Mouse (Mus musculus): Measurements from ENCODE around the gene Shisa4.

The Shisa4 gene

DNA sequence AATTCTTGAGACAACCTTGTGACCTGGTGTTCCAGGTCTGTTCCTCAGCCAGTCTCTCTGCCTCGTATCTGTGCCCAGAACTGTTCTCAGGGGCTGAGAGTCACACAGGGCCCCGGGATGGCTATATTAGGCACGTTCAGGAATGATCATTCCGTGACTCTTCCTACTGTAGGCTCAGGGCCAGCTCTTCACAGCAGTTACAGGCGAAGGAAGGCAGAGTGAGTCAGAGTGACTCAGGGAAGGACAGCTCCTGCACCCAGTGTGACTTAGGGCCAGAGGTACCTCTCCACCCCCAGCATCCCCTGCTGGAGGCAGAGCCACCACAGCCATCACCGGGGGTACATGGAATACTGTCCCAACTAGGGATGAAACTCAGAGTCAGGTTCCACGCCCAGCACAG is 8.0 kb downstream of the Shisa4 start:
- no peak for DNase-seq (ENCODE audit: low read depth, low spot score)

DNA sequence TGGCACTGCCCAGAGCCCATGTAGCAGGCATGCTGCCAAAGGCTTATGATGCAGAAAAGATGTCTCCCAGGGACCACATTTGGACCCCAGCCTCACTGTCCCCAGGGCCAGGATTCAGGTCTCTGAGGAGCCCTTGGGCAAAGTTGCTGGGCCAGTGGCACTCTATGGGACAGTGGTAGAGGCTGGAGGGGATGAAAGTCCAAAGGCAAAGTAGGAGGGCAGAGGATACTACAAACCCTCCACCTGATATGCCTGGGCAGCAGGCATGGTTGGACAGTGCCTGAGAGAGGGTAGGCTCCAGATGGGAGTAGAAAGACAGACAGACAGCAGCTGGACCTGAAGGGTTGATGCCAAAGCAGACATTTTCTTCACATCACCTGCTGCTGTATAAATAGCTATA is 8.7 kb downstream of the Shisa4 start:
- DNase-seq (ENCODE audit: low read depth, low spot score), result no peak

DNA sequence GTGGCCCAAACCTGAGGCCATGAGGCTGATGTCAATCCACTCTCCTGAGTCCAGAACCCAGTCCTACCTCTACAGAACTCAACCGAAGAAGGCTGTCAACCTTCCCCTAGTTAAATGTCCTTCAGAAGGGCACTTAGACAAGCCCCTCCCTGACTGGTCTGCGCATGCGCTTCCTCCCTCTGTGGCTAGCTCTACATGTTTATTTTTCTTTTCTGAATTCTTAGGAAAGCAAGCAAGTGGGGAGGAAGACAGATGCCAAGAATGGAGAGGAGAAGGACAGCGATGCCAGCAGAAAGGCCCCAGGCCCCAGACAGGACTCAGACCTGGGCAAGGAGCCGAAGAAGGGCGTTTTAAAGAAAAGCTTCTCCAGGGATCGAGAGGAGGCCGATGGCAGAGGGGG is 11.6 kb downstream of the Shisa4 start:
- DNase-seq (ENCODE audit: low read depth, low spot score), result no peak

DNA sequence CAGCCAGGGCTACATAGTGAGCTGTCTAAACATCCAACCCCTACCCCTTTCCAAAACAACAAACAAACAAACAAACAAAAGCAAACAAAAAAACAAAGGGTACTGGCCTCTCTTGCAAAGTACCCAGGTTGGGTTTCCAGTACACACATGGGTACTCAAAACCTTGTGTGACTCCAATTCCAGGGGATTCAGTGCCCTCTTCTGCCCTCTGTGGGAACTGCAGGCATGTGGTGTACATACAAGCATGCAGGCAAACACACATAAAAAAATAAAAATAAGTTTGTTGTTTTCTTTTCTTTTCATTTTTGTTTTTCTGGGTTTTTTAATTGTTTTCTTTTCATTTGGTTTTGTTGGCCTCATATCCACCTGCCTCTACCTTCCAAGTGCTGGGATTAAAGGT is 12.9 kb downstream of the Shisa4 start:
- peak; percentile 63 for DNase-seq (ENCODE audit: low read depth, low spot score)

DNA sequence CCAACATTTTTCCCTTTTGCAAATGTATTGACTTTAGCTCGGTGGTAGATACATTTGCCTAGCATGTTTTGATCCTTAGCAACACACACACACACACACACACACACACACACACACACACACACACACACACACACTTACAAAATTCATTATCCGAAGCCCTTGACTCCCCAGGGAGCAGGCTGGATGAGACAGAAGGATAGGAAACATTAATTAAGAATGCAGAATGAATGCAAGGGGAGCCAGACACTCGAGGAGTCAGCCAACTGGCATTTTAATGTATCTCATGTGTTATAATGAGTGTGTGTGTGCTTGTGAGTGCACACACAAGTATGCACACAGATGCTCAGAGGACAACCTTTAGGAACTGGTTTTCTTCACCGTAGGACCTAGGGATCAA is 13.5 kb downstream of the Shisa4 start:
- DNase-seq (ENCODE audit: low read depth, low spot score), result no peak

DNA sequence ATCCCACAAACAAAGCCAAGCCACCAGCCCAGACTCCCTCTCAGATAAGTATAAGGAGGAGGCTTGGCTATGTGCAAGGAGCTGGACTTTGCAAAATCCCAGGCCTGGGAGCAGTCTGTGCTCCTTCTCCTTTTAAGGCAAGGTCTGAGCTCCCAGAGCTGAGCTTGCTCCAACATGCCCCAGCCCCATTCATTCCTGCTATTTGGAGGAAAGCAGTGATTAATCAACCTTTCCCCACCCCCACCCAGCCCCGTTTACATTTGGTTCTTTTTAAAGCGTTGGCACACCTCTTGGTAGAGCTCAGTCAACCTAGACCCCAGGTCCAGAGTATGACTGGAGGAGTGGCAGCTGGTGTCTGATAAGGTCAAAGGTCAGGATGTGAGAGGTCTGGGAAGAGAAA is 16.0 kb downstream of the Shisa4 start:
- peak; percentile 33 for DNase-seq (ENCODE audit: low read depth, low spot score)

DNA sequence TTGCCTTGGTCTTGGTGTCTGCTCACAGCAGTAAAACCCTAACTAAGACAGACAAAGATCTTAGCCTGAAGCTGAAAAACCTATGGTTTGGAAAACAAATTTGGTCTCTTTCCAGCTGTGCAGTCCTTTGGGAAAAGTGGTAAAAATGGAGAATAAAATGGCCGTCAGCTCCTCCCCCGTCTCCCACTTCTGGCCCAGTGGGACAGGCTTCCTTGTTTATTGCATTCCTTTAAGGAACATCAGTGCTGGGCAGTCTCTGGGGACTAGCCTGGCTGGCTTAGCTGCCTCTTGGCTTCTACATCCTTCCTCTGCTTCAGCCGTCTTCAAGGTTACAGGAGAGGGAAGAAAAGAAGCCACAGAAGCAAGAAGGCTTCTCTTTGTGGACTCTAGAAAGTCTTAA is 23.1 kb downstream of the Shisa4 start:
- DNase-seq (ENCODE audit: low read depth, low spot score), result no peak

DNA sequence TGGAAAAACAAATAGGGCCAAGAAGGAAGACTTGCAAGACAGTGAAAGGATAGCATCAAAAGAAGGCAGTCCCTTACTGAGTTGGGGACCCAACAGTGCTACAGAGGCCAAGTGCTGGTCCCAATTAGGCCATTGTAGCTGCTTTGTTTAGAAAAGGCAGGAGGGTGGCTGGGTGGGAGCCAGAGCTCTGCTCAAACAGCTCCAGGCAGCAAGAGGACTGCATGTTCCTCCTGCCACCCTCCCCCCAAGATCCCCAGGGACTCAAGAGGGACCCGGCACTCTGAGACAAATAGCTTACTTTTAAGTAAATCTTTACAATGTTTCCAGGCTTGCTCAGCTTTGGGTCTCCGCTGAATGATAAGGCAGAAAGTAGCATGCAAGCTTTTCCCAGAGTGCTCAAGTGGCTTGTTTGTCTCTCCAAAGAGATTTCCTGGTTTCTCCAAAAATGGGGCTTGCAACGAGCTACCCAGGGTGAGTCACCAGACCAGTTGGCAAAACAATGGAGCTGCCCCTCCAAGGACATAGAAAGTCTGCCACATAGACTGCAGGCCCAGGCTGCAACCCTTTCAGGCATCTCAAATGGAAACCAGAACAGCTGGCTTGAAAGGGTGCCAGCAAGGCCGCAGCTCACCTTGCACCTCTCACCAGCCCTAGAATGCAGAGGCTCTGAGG is 27.4 kb downstream of the Shisa4 start:
- no peak for DNase-seq (ENCODE audit: low read depth, low spot score)

DNA sequence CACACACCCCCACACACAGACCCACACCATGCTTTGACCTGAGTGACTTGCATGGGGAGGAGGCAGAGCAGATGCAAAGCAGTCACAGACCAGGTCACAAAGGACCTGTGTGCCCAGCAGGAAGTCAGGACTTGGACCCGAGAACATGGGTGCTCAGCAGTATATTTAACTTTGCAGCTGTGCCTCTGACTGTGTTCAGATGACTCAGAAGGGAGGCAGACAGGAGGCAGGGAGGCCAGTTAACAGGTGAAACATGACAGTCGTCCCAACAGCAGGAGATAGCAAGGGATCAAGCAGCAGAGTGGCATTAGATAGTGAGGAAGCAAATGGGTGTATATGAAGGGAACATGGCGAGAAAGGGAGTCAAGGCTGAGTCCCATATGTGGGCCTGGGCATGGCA is 28.1 kb downstream of the Shisa4 start:
- DNase-seq (ENCODE audit: low read depth, low spot score), result no peak

DNA sequence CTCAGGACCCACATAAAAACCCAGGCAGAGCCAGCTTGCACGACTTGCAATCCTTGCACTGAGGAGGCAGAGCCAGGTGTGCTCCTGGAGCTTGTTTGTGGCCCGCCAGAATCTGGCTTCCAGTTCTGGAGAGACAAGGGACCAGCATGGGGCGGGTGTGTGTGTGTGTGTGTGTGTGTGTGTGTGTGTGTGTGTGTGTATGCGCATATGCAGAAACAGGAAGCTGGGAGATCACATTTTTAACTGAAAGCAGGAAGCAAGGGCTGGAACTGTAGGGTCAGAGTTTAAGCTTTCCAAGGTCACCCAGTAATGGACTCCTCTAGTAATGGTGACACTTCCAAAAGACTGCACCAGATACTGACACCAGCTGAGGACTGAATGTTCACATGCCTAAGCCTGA is 31.0 kb downstream of the Shisa4 start:
- peak; percentile 49 for DNase-seq (ENCODE audit: low read depth, low spot score)

DNA sequence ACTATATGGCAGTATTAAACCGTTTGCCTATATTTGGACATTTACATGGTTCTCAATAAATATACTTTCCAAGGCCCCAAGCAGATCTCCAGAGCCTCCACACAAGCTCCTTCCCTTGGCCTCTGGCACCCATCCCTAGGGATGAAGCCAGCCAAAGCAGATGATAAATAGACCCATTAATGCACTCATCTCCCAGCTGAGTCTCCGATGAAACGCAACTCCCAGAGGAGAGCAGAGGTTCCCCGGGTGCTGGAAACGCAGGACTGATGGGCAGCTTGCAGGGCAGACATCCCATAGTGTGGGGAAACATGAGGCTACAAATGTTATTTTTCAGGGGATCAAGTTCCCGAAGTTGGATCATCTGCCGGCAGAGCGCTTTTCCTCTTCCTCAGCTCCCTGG is 33.1 kb downstream of the Shisa4 start:
- DNase-seq (ENCODE audit: low read depth, low spot score), result no peak

DNA sequence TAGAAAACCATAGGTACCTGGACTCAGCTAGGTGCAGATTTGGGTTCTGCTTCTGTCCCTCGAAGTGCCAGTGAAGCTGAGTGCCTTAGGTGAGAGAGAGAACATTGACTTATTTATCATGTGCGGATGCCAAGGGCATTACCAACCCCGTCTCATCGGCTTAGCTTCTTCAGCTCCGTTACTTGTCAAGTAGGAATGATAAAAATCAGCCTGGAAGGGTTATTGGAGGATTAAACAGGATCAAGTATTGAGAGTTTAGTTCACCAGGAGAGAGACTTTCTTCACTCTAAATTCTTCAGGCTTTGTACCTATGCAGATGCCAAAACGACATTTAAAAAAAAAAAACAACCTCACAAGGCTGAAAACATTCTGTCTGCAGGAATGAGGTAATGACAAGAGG is 44.5 kb downstream of the Shisa4 start:
- DNase-seq (ENCODE audit: low read depth, low spot score), result no peak

DNA sequence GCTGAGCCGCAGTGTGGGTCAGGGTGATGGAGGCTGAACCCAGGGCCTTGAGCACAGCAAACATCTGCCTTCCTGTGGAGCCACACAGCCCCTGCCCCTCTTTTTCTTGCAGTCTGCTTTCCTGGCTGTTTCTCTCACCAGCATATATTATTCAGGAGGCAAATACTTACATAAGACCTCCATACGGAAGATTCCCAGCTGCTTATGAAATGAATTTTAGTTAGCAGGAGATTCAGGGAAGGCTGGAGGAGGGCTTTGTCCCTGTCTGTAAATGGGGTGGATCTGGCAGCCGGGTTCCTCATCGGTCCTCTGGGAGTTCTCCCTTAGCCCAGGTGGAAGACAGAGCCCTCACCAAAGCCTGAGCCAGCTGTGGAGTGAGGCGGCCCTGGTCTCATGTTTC is 46.7 kb downstream of the Shisa4 start:
- DNase-seq (ENCODE audit: low read depth, low spot score), result no peak

DNA sequence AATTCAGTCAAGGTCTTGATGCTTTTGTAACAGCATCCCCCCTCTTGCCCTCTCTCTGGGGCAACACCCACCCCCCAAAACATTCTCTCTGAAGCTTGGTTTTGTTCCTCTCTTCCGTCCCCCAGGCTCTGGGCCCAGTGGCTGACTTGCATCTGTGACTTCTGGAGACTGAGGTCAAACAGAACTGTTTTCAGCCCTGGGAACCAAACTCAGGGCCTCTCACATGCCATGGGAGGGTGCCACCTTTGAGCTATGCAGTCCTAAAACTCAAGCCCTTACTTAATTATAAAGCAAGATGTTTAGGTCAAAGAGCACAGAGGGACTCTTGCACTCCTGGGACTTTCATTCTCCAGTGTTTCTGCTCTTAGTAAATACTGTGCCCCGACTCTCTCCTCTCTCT is 49.1 kb downstream of the Shisa4 start:
- DNase-seq (ENCODE audit: low read depth, low spot score), result no peak

DNA sequence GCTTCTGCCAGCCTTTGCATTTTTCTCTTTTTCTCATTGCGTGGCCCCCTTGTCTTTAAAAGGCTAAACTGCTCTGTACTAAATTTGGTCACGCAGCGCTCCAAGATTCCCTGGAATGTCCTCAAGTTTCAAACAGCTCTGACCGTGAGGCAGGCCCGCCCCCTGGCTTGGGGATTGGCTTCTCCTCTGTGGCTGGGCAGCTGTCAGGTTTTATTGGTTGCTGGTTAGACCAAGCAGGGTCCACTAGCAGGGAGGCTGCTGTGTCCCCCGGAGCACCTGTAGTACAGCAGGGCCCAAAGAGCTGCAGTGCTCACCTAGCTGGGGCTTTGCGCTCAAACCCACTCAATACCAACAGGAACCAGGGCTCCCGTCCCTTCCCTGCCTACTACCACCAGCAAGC is 50.5 kb downstream of the Shisa4 start, which contains the start of gene Lmod1:
Lmod1 (plus strand) TSS at position 237 of the 400 bp plus-strand sequence.
- peak; percentile 53 for DNase-seq (ENCODE audit: low read depth, low spot score)

DNA sequence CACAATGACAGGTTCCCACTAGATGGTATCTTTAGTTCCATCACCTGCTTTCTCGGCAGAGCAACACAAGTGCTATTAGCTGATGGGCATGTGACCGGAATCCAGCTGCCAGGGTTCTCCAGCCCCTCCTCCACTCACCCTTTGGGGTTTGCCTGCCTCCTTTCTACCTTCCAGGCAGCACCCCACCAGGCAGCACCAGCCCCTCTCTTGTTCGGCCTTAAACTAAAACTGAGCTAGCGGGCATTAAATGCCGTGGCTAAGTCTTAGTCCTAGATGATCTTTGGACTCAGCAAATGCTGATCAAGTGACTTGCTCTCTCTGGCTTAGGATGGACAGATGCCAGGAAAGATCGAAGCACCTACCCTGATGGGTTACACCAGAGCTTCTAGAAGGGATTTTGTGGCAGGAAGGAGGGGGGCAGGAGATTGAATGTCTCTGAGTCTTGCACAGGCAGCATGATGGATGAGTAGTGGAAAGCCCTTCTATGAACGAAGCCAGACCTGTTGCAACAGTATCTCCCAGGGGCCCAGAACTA is 51.6 kb downstream of the Shisa4 start:
- DNase-seq (ENCODE audit: low read depth, low spot score), result no peak

All from R1 (cell line).